Mouse (Mus musculus): ENCODE measurements at regions not wholly inside any gene's neighbourhood (a gene's known extent, or its start where the extent isn't known, plus 50 kb on each side); places are given as distances from the start of the nearest gene placed in this dataset.

- no peak for DNase-seq (ENCODE audit: low read depth, low spot score)
Observed at GRCm38 (mm10) chr6:13523463-13524202, 84.3 kb downstream of the Tmem168 start.

- DNase-seq (ENCODE audit: low read depth, low spot score) = no peak
Observed at GRCm38 (mm10) chr6:13514126-13514525, 93.8 kb downstream of the Tmem168 start.

- DNase-seq (ENCODE audit: low read depth, low spot score) = peak; percentile 18
Observed at GRCm38 (mm10) chr6:13476493-13477129, 131.3 kb downstream of the Tmem168 start.

- peak; percentile 83 for DNase-seq (ENCODE audit: low read depth, low spot score)
Observed at GRCm38 (mm10) chr6:13449160-13449787, 158.6 kb downstream of the Tmem168 start.

- DNase-seq (ENCODE audit: low read depth, low spot score) = peak; percentile 8
Observed at GRCm38 (mm10) chr6:13413768-13414167, 189.0 kb upstream of the Vwde start.

GRCm38 (mm10) chr6:13413092-13413491 is 188.3 kb upstream of the Vwde start:
- DNase-seq (ENCODE audit: low read depth, low spot score) = no peak

- DNase-seq (ENCODE audit: low read depth, low spot score) = no peak
Observed at GRCm38 (mm10) chr6:13384469-13384868, 159.7 kb upstream of the Vwde start.

GRCm38 (mm10) chr6:13383211-13383610 is 158.4 kb upstream of the Vwde start:
- no peak for DNase-seq (ENCODE audit: low read depth, low spot score)

- no peak for DNase-seq (ENCODE audit: low read depth, low spot score)
Observed at GRCm38 (mm10) chr6:13380819-13381218, 156.1 kb upstream of the Vwde start.

- DNase-seq (ENCODE audit: low read depth, low spot score) = peak; percentile 50
Observed at GRCm38 (mm10) chr6:13379727-13380126, 155.0 kb upstream of the Vwde start.

- no peak for DNase-seq (ENCODE audit: low read depth, low spot score)
Observed at GRCm38 (mm10) chr6:13373896-13374295, 149.1 kb upstream of the Vwde start.

- no peak for DNase-seq (ENCODE audit: low read depth, low spot score)
Observed at GRCm38 (mm10) chr6:13369709-13370296, 145.0 kb upstream of the Vwde start.
